Mouse (Mus musculus): ENCODE measurements around the gene Tm2d1. TPM values are rescaled to one million over a fixed set of nuclear protein-coding genes. Genes with fewer than 3 reads are reported as not detected.

Tm2d1 gene
- polyA plus RNA-seq, 1 experiment from 2014 or later = 87.3 TPM

DNA sequence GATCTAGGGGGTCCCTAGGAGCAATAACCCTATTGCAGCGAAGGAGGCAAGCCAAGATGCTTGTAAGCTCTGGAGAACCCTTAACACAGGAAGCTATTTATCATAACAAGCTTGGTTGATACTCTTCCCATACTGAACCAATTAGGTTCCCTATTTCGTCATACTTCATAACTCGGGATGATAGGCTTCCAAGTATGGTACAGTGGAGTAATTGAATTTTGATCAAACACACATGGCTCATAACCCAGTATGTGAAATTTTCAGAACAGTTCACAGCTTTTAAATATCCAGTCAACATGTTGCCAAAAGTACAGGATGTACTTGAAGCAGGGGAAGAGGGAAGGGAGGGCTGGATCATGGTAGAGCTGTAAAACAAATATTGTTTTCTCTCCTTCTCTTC, 64.3 kb downstream of the Tm2d1 start:
- Histone ChIP-seq H3K9ac (no peak overlapping the region), H3K27me3 (peaks cover 12% of the 10 kb centered on the region; the same call in 1 of the 2 replicates), H3K4me2 (no peak overlapping the region), H3K4me1 (peaks cover 15% of the 10 kb centered on the region), H3K27ac (no peak overlapping the region), H3K9me3 (no peaks in the 10 kb centered on the region), H3K36me3 (no peaks in the 10 kb centered on the region), H3K4me3 (no peak overlapping the region)
- ATAC-seq (ENCODE audit: insufficient number of reproducible peaks, insufficient read depth, low FRiP score, low TSS enrichment, low read depth) = no peak
- 15% methylated on average over 3 of the region's 3 CpGs for WGBS

DNA sequence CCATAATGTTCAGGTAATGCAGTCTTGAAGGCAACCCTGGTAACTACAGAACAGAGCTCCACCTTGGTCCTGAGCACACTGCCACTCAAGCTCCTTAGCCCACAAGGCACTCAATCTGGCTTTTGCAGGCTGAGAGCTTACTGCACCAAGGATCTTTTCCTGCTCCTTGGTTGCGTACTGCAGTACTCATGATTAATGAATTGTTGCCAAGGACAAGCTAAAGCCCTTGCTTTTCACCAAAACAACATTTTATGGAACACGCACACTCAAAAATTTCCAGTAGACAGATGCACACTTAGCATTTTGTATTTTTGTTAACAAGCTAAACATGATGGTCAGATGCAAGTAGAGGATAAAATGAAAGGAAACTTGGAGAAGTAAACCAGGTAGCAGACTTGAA, 66.0 kb downstream of the Tm2d1 start:
- 97% methylated on average over 2 of the region's 2 CpGs for WGBS
- Histone ChIP-seq H3K4me1 (peaks cover 15% of the 10 kb centered on the region), H3K9me3 (no peaks in the 10 kb centered on the region), H3K27ac (no peak overlapping the region), H3K9ac (no peak overlapping the region), H3K4me2 (no peak overlapping the region), H3K27me3 (peaks cover 12% of the 10 kb centered on the region; the same call in 1 of the 2 replicates), H3K4me3 (no peak overlapping the region), H3K36me3 (no peaks in the 10 kb centered on the region)
- no peak for ATAC-seq (ENCODE audit: insufficient number of reproducible peaks, insufficient read depth, low FRiP score, low TSS enrichment, low read depth)

Other genes starting within 250 kb of the Tm2d1 start
- gene Patj, start 12.5 kb upstream of the Tm2d1 start, polyA plus RNA-seq (2015; fragmentation: Nextera tagmentation; extraction: Ambion mirVana) = 12.9 and 14.8 TPM in 2 replicates

Data from embryonic facial prominence, embryonic 13.5 days (tissue).